Mouse (Mus musculus) intestine, postnatal 0 days (tissue): Measurements from ENCODE around the gene Btbd3. TPM values are rescaled to one million over a fixed set of nuclear protein-coding genes. Genes with fewer than 3 reads are reported as not detected.

Experiments
- ATAC-seq: fragments of 200-750 bp; cut with Nextera tagmentation; 2 replicates; pipeline ENCODE4 v1.8.0; 2017; ENCODE audit warnings: mild to moderate bottlenecking, moderate TSS enrichment, moderate library complexity
- H3K27ac ChIP-seq: fragments of 300-500 bp; sonication (generic); 2 replicates; pipeline ENCODE4 v1.5.1; 2014; ENCODE audit warnings: mild to moderate bottlenecking, low read depth, low read length, moderate library complexity
- H3K27me3 ChIP-seq: fragments of 300-500 bp; sonication (generic); replicated peaks from 2 replicates; pipeline ENCODE4 v1.6.1; 2014; ENCODE audit warnings: low read length, mixed read lengths; ENCODE audit not compliant: control insufficient read depth, insufficient read depth
- H3K36me3 ChIP-seq: fragments of 300-500 bp; sonication (generic); 2 replicates; pipeline ENCODE4 v1.6.1; 2014; ENCODE audit warnings: mild to moderate bottlenecking, moderate library complexity; ENCODE audit not compliant: control insufficient read depth, insufficient read depth
- H3K4me1 ChIP-seq: fragments of 300-500 bp; sonication (generic); replicated peaks from 2 replicates; pipeline ENCODE4 v1.6.1; 2014; ENCODE audit warnings: antibody characterized with exemption, low read length, mixed read lengths; ENCODE audit not compliant: control insufficient read depth, insufficient read depth
- H3K4me2 ChIP-seq: fragments of 300-500 bp; sonication (generic); replicated peaks from 2 replicates; pipeline ENCODE4 v1.6.1; 2014; ENCODE audit warnings: low read depth, mild to moderate bottlenecking, moderate library complexity
- H3K4me3 ChIP-seq: fragments of 300-500 bp; sonication (generic); 2 replicates; pipeline ENCODE4 v1.5.1; 2014; ENCODE audit warnings: low read depth, low read length
- H3K9ac ChIP-seq: fragments of 300-500 bp; sonication (generic); 2 replicates; pipeline ENCODE4 v1.6.1; 2014; ENCODE audit warnings: mild to moderate bottlenecking, low read depth, low read length
- H3K9me3 ChIP-seq: fragments of 300-500 bp; sonication (generic); 2 replicates; pipeline ENCODE4 v1.6.1; 2016; ENCODE audit warnings: mixed run types; ENCODE audit not compliant: control insufficient read depth
- CTCF ChIP-seq: sonication (generic); IDR thresholded peaks from 2 replicates; pipeline ENCODE4 v1.5.1; 2016; ENCODE audit warnings: low read depth, mild to moderate bottlenecking, control low read depth, antibody characterized with exemption, moderate library complexity
- WGBS: fragments of 180-500 bp; shearing (Covaris S2); extraction: QIAGEN DNeasy Blood & Tissue Kit; methylation state at CpG from one replicate; pipeline ENCODE4 v1.1.7; 2014; 5-methylcytosine and 5-hydroxymethylcytosine counted together
- polyA plus RNA-seq: library from polyadenylated mRNA; unstranded; fragments of >200 nt; fragmentation: Nextera tagmentation; extraction: Ambion mirVana; gene quantifications from 2 replicates; pipeline ENCODE4 v1.2.1, GENCODE M21; 2015

Btbd3 gene
- polyA plus RNA-seq, 1 experiment from 2014 or later = 10.6 TPM

- H3K4me1 ChIP-seq = no peaks in the 10 kb centered on the region
- no peak for ATAC-seq
- H3K4me2 ChIP-seq = no peak overlapping the region
- no peak overlapping the region for H3K27ac ChIP-seq
- no peak overlapping the region for H3K4me3 ChIP-seq
- H3K9ac ChIP-seq = no peak overlapping the region
- H3K9me3 ChIP-seq = no peaks in the 10 kb centered on the region
- WGBS = 37% methylated on average over 2 of the region's 2 CpGs
- no peak for TF ChIP-seq CTCF
- no peaks in the 10 kb centered on the region for H3K27me3 ChIP-seq
- no peaks in the 10 kb centered on the region for H3K36me3 ChIP-seq
These were observed 8.4 kb upstream of the Btbd3 start for GRCm38 (mm10) chr2:138247986-138248385.

- Histone ChIP-seq H3K4me1 (no peaks in the 10 kb centered on the region; the same call in 1 of the 2 replicates), H3K36me3 (no peaks in the 10 kb centered on the region), H3K4me2 (peak overlapping the region; percentile 89), H3K27me3 (no peaks in the 10 kb centered on the region), H3K4me3 (peak overlapping the region; percentile 76), H3K27ac (peak overlapping the region; percentile 87), H3K9ac (peak overlapping the region; percentile 80), H3K9me3 (no peaks in the 10 kb centered on the region)
- under 1% methylated on average over 48 of the region's 51 CpGs for WGBS
- TF ChIP-seq CTCF = no peak
- peak; percentile 63 for ATAC-seq
These were observed 596 bp downstream of the Btbd3 start for GRCm38 (mm10) chr2:138256851-138257471.

GRCm38 (mm10) chr2:138257692-138258315, 1.4 kb downstream of the Btbd3 start:
- TF ChIP-seq CTCF = no peak
- Histone ChIP-seq H3K27ac (peak overlapping the region; percentile 87; the same call in 1 of the 2 replicates), H3K36me3 (no peaks in the 10 kb centered on the region), H3K4me3 (peak overlapping the region; percentile 76), H3K4me2 (peak overlapping the region; percentile 89), H3K9me3 (no peaks in the 10 kb centered on the region), H3K27me3 (no peaks in the 10 kb centered on the region), H3K9ac (peak overlapping the region; percentile 80), H3K4me1 (no peaks in the 10 kb centered on the region; the same call in 1 of the 2 replicates)
- WGBS = under 1% methylated on average over 10 of the region's 10 CpGs
- ATAC-seq = no peak

GRCm38 (mm10) chr2:138261140-138261539, 4.8 kb downstream of the Btbd3 start:
- Histone ChIP-seq H3K36me3 (no peaks in the 10 kb centered on the region), H3K27ac (no peak overlapping the region), H3K4me2 (no peak overlapping the region), H3K9me3 (no peaks in the 10 kb centered on the region), H3K4me3 (no peak overlapping the region), H3K4me1 (peaks cover 15% of the 10 kb centered on the region; the same call in 1 of the 2 replicates), H3K27me3 (no peaks in the 10 kb centered on the region), H3K9ac (no peak overlapping the region)
- no peak for ATAC-seq
- TF ChIP-seq CTCF = no peak
- 57% methylated on average over 7 of the region's 7 CpGs for WGBS

GRCm38 (mm10) chr2:138262885-138263284, 6.5 kb downstream of the Btbd3 start:
- 0 out of 2 replicates have a peak, but pooled peaks cover 15% of the 10 kb centered on the region for H3K4me1 ChIP-seq
- no peak for ATAC-seq
- WGBS = 60% methylated on average over 11 of the region's 11 CpGs

GRCm38 (mm10) chr2:138265356-138266005, 9.1 kb downstream of the Btbd3 start:
- Histone ChIP-seq H3K27me3 (no peaks in the 10 kb centered on the region), H3K9me3 (no peaks in the 10 kb centered on the region), H3K36me3 (no peaks in the 10 kb centered on the region), H3K4me3 (no peak overlapping the region), H3K4me1 (0 out of 2 replicates have a peak, but pooled peaks cover 18% of the 10 kb centered on the region), H3K9ac (no peak overlapping the region), H3K27ac (no peak overlapping the region; the same call in 1 of the 2 replicates), H3K4me2 (no peak overlapping the region; the same call in 1 of the 2 replicates)
- WGBS = 28% methylated on average over 13 of the region's 13 CpGs
- no peak for TF ChIP-seq CTCF
- ATAC-seq = no peak

More at GRCm38 (mm10) chr2:138262885-138263284, 6.5 kb downstream of the Btbd3 start:
- no peaks in the 10 kb centered on the region for H3K27me3 ChIP-seq
- H3K9me3 ChIP-seq = no peaks in the 10 kb centered on the region
- 0 out of 2 replicates have a peak overlapping the region, but pooled peaks have one; percentile 28 for H3K4me2 ChIP-seq
- H3K9ac ChIP-seq = no peak overlapping the region
- no peaks in the 10 kb centered on the region for H3K36me3 ChIP-seq
- no peak overlapping the region for H3K27ac ChIP-seq
- no peak for TF ChIP-seq CTCF
- no peak overlapping the region for H3K4me3 ChIP-seq
